Mouse (Mus musculus): ENCODE results near the gene Sema4d.
"Not testable (repeated sequence)": the region's sequence is repeated elsewhere in the genome, so short reads cannot be mapped to it uniquely, and the experiment has no call there.

Gene Sema4d

DNA sequence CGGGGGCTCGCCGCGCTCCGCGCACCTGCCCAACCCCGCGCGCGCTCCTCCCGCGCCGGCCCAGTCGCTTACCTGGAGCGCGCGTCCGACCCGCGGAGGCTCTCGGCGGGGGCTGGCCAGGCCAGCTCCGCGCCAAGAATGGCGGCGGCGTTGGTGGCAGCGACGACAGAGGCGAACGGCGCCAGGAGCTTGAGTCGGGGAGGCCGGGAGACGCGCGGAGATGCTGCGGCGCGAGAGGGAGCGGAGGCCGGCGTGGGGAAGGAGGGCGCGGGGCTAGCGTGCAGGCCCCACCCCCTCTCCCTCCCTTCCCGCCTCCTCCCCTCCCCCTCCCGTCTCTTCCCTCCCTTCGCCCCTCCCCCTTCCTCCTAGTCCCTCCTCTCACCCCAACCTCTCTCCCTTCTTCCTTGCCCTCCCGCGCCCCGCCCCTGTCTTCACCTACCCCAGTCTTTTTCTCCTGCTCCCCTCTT, at the start of gene Sema4d:
Gene Sema4d, minus strand, starts transcription at position 323 of the 467 bp plus-strand sequence.
- DNase-seq (ENCODE audit: low spot score), result peak; percentile 27

DNA sequence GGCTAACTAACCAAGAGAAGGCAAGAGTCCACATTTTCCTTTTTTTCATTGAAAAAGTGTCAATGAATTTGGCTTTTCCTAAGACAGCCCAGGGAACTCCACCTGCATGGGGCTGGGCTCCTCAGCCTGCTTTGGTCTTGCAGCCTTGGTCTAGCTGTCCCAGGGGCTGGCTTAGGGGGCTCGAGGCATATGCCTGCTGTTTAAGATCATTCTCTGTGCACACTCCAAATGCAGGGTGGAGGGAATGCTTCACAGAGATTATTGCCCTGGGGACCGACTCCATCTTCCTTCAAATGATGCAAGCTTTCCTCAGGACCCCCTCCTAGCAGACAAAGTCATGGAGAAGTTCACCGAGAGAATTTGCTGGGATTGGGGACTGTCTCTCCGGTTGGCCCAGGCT, 49.8 kb upstream of the Sema4d start:
- DNase-seq (ENCODE audit: low spot score), result no peak

DNA sequence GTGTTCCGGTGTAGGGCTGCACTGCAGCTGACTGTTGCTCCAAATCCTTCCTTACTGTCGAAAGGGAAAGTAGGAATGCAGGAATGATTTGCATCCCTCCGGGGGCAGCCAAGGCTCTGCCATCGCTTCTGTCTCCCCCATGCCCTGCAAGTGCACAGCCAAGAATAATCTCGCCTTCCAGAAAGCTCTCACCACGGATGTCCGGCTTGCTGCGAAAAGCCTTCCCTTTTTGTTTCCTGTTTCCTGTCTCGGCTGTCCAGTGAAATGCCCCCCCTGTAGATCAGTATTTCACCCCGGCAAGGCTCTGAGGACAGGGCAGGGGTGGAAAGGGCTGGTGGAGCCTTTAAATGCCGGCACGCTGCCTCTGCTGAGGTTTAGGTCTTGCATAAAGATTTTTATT, 49.2 kb upstream of the Sema4d start:
- DNase-seq (ENCODE audit: low spot score), result no peak

DNA sequence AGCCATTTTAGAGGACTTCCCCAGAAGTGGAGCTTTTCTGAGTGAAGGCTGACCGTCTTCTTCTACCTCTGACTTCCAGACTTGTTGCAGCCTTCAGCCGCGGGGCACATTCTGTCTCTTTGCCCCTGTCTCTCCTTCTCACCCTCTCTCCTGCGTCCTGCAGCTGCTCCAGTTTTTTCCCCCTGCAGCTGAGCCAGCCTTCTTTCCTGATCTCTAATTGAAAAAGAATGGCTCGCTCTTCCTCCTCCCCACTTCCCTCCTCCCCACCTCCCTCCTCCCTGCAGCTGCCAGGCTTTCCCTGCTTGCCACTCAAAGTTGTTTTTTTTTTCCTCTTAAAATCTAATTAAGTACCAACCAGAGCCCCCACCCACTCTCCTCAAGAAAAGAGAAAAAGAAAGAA, 48.6 kb upstream of the Sema4d start:
- DNase-seq (ENCODE audit: low spot score), result no peak

DNA sequence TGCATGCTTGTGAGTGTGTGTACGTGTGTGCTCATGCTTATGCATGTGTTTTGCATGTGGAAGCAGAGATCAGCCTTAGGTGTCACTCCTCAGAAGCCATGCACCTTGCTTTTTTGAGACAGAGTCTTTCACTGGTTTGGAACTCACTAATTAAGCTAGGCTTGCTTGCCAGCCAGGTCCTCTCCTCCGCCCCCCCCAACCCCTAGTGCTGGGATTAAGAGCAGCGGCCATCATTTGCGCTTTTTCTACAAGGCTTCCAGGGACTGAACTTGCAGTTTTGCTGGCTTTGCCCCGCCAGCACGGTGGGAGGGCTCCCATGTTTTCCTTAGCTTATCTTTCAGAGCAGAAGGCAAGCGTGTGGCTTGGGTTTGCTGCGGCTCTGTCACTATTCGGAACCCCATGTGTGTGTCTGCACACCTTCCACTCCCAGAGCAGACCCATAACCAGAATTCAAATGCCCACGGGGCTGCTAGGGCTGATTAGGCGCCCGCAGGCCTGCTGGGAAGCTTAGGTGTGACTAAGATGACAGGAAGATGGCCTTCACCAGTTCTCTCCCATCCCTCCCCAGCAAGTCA, 48.1 kb upstream of the Sema4d start:
- DNase-seq (ENCODE audit: low spot score), result no peak

DNA sequence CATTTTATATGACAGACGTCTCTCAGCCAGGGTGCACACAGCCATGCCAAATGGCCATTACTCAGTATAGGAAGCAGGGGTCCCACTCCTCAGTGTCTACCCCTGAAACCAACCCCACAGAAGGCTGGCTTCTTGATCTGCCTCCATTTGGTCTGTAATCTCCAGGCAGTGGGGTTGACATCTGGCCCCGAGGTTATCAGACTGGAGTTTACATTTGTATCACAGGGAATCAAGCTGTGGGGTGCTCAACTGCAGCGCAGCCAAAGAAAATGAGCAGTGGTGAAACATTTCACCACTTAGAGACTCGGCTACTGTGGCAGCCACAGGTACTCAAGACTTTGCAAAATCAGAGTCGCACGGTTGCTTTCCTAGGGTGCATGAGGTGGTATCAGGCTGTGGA, 47.2 kb upstream of the Sema4d start:
- no peak for DNase-seq (ENCODE audit: low spot score)

DNA sequence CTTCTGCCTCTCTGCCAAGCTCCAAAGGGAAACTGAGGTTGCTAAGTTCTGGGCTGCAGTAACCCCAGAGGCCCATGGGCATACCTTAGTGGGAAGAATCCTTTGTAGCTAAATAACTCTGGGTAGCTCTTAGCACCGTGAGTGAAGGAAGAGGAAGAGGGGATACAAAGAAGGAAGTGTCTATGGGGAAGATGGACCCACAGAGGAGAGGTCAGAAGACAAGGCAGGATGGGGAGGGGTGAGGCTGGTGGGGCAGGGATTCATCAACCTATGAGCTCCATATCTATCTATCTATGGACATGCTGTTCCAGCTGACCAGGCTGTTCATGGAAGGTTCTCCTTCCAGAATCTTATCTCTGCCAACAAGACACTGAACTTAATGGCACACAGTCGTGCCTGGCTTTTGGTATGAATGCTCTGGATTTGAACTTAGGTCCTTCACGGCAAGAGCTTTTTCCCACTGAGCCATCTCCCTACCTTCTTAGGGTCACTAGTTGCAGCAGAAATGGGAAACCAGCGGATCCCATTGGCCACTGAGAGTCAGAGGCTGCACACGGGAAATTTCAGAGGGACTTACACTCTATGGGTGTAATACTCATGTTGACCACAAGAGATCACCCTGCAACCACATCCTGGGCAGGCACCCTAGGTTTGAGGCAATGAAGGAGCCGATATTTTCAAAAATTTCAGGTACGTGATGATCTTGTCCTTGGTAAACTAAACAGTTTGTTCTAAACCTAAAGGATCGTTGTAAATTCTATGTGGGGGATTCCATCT, 45.9 kb upstream of the Sema4d start:
- DNase-seq (ENCODE audit: low spot score), result peak; percentile 21

DNA sequence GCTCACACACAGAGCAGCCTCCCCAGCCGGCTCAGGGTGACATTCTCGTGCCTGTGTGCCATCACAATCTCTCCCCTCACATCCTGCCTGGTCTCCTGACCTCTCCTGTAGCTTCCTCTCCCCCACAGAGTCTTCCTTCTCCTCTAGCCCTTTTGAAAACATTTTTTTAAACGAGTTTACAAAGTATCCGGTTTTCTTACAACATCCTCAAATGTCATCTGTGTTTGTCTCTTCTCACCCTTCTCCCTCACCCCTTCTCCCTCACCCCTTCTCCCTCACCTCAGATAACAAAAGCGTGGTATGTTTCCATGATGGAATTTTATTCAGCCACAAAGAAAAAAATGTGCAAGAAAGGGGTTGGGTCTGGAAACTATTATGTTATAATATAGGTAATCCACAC, 43.9 kb upstream of the Sema4d start:
- no peak for DNase-seq (ENCODE audit: low spot score)

DNA sequence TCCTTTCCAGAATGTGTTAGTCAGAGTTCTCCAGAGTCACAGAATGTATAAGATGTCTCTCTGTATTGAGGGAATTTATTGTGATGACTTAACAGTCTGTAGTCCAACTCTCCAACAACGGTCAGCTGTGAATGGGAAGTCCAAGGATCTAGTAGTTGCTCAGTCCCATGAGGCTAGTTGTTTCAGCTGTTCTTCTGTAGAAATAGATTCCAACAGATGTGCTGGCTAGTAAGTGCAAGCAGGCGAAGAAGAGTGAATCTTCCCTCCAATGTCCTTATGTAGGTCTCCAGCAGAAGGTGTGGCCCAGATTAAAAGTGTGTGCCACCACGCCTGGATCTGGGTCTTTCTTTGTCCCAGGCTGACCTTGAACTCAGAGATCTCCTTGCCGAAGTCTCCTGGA, 41.7 kb upstream of the Sema4d start:
- DNase-seq (ENCODE audit: low spot score), result not testable (repeated sequence)

DNA sequence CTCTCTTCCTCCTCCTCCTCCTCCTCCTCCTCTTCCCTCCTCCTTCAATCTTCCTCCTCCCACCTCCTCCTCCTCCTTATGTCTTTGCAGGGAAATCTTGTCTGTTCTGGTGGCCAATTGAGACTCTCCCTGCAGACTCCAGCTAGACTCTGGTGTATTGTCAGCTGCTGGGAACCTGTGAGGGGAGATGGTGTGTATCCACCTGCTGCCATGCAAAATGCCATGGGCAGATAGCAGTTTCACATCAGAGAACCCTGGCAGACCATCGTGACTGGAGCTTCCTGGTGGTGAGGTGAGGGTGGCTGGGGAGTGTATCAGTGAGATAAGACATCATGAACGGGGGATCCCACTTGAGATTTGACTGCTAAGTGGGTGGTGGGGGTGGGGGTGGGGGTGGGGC, 41.0 kb upstream of the Sema4d start:
- DNase-seq (ENCODE audit: low spot score), result no peak

DNA sequence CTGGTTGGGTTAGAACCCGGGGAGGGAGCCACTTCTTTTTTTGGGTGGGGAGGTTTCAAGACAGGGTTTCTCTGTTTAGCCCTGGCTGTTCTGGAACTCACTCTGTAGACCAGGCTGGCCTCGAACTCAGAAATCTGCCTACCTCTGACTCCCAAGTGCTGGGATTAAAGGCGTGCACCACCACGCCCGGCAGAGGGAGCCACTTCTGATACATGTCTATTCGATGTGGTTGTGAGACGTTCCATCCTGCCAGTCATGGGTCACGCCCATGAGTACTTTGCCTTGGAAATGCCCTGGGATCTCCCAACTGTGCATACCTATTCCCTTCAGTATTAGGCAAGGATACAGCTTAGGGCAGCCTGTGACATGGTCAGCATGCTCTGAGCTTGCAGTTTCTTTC, 40.5 kb upstream of the Sema4d start:
- DNase-seq (ENCODE audit: low spot score), result not testable (repeated sequence)

DNA sequence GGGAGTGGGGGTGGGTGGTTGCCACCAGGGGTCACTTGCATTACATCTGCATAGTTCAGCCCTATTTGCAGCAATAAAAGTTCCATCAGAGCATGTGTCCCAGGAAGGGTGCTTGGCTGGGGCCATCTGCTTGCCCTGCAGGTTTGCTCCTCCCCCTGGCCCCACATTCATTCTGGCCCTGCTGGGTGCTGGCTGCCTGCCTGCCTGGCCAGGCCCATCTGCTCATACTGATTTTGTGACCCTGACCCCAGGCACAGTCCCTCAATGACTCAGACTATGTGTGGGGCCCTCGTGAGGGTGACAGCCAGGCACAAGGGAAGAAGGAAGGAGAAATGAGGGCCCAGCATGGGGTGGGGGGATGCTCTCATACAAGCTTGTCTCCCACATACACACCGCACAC, 40.1 kb upstream of the Sema4d start:
- no peak for DNase-seq (ENCODE audit: low spot score)

DNA sequence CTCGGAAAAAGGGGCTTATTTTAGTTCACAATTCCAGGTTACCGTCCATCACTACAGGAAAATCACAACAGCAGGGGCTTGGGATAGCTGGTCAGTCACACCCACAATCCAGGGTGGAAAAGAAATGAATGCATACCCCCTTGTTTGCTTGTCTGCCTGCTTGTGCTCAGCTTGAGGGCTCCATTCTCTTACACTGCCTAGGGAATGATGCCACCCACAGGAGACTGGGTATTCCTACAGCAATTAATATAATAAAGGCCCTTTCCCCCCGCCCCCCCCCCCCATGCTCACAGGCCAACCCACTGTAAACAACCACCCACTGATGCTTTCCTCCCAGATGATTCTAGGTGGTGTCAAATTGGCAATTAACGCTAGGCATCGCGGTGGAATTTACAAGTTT, 38.9 kb upstream of the Sema4d start:
- no peak for DNase-seq (ENCODE audit: low spot score)

DNA sequence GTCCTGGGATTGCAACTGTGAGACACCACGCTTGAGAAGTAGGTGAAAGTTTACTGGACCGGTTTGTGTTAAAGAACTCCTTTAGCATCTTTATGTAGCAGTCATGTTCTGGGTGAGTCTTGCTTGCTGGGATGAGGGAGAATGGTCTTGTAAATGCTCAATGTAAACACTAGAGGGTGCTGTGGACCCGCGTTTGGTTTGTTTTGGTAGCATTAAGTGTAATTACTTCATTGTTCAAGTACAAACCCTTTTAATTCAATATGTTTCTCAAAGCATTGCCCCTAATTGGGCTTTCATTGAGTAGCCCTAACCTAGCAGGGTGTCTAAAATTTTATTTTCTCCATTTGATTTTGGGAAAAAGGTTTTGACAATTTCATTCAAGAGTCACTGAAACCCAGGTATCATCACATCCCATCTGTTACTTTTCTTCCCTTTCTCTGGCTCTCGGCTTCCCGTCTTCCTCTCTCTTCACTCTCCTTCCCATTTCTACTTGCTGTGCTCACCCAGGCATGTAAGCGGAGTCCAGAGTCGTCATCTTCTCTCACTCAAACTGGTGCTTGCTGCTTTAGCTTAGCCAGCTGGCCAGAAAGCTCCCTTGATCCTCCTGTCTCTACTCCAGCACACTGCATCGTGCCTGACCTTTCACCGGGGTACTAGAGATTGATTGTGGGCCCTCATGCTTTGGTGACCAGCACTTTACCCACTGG, 37.4 kb upstream of the Sema4d start:
- no peak for DNase-seq (ENCODE audit: low spot score)

DNA sequence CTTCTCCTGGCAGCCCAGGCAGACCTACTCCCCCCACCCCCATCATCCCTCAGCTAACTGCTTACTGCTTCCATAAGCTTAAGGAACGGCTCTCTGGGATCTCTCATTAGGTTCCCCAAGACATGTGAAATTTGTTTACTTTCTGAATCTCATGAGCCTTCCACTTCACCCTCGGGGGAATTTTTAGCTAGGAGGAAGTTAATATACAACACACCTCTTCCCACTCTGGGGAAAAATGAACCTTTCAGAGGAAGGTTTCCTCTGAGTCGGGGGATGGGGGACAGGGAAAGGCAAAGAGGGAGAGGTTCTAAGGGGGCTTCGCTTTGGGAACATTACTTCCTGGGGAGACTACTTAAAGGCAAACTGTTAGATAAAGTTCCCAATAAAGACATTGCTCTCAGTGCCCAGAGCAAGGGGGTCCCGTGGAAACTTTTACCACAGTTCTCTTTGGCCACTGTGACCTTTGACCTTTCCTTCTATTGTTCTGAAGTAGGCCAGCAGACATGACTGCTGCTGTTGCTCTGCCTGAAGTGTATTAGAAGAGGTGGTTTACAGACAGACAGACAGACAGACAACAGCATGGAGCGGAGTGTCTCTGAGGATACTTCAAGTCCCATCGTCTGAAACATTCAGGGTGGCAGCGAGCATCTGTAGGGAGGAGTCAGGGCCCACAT, 30.4 kb upstream of the Sema4d start:
- DNase-seq (ENCODE audit: low spot score), result no peak

DNA sequence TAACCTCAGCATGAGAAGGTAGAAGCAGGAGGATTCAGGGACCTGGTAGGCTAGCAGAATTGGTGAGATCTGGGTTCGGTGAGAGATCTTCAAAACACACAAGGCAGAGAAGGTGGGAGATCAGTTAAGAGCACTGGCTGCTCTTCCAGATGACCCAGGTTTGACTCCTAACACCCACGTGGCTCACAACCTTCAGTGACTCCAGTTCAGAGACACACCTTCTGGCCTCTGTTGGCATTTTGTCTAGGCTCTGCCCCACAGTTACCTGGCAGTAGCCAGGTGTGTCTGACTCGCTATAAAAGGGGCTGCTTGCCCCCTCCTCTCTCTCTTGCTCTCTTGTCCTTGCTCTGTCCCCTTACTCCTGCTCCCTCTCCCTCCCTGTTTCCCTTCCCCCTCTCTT, 28.4 kb upstream of the Sema4d start:
- DNase-seq (ENCODE audit: low spot score), result no peak

DNA sequence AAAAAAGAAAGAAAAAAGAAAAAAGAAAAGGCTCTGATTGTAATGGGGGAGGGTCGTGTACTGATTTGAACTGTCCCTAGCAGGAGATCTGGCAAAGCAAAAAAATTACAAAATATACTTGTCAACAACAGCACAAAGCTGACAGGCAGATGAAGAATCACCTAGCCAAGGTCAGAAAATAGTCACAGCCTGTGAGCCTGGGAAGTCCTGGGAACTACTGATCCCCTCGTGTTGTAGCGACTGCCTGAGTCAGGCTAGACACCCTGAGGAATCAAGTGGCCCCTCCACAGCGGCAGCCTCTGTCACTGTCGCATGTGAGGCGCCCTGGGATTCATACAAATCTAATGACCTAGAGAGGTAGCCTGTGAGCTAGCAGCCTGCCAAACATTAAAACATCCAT, 25.8 kb upstream of the Sema4d start:
- DNase-seq (ENCODE audit: low spot score), result no peak

DNA sequence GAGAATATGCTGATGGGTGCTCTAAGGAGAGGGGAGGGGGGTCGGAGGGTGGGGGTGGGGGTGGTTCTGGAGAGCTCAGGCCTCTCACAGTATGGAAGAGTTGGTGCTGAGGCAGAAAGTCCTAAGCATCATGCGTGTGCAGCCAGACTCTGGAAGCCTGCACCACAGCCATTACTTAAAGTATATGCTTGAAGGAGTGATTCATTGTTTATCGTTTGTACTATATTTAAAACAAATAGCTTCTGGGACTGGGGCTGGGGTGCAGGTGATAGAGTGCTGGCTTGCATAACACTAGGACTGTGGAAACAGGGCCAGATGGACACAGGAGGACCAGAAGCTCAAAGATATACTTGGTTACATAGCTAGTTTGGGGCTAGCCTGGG, 25.4 kb upstream of the Sema4d start:
- DNase-seq (ENCODE audit: low spot score), result no peak

DNA sequence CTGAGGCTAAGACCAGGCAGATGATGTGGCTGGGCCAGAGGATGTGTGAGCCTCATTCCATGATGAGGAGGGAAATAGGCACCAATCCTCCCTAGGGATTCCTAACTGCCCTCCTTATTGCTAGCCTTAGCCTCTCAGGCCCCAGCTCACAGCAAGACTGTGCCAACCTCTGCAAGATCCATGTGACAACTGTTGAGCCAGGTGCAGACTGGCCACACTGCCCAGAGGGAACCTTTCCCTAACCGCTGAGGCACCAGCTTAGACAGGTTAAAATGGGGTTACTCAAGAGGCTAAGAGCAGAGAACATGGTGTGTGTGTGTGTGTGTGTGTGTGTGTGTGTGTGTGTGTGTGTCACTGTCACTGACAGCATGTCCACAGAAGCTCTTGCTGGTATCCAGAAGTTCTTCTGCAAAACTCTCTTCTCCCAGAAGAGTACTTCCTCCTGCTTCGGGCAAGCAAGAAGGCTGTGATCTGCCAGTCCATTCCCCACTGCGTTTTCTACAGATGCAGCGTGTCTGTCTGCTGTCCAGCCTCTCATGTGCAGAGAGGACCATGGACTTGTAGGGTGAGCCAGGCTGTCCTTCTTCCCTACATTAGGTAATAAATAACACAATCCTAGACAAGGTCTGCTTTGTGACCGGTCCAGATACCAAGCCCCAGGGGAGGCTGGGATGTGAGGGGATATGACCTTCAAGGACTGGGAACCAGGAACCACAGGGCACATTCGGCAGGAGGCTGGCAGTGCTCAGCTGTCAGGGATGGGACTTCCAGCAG, 24.8 kb upstream of the Sema4d start:
- no peak for DNase-seq (ENCODE audit: low spot score)

DNA sequence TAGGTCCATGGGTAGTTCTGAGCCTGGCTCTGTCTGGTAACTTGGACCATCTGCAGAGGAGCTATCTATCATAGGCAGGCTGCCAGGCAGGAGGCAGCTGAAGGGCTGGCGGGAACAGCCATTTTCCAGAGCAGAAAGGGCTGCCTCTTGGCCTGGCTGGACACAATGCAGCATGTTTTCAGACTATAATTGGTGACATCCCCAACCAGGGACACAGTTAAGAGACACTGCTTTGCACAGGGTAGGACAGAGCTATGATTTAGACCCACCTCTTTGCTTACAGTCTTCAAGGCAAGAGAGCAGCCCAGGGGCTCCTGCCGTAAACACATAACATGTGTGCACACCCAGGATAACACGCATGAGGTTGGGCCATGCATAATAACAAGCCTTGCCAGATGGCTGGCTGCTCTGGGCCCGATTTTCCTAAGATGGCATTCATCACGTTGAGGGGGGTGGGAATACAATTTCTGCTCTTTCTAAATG, 23.1 kb upstream of the Sema4d start:
- DNase-seq (ENCODE audit: low spot score), result no peak

DNA sequence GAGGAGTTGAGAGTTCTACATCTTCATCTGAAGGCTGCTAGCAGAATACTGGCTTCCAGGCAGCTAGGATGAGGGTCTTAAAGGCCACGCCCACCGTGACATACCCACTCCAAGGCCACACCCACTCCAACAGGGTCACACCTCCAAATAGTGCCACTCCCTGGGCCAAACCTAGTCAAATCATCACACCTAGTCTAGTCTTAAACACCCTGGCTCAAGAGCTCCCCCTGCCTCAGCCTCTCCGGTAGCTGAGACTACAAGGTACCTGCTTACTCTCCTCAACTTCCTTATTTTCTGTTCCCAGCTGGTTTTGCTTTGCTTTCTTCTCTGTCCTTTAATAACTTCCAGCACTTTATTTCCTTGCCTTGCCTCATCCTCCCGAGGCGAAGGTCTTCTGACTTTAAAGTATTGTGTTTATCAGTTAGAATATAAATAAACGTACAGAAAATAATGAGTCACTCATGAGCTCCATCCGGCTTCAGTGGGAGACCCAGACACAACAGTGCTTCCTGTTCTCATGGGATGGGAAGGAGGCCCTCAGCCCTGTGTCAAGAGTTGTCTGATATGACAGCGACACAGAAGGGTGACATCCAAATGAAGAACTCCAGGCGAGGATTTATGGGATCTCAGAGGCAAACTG, 22.4 kb upstream of the Sema4d start:
- no peak for DNase-seq (ENCODE audit: low spot score)
